Mouse (Mus musculus): Measurements from ENCODE around the gene Sdc4. TPM values are rescaled to one million over a fixed set of nuclear protein-coding genes. Genes with fewer than 3 reads are reported as not detected.

Sdc4 gene
- polyA plus RNA-seq, 1 experiment from 2014 or later: 101 TPM

GRCm38 (mm10) chr2:164442315-164443050 is 1.2 kb downstream of the Sdc4 start:
- H3K9me3 ChIP-seq (ENCODE audit: low read depth, low read length): no peaks in the 10 kb centered on the region
- H3K9ac ChIP-seq: peak overlapping the region; percentile 80
- no peaks in the 10 kb centered on the region for H3K36me3 ChIP-seq (ENCODE audit: insufficient read depth)
- no peaks in the 10 kb centered on the region for H3K27me3 ChIP-seq (ENCODE audit: insufficient read depth, low read length)
- H3K4me2 ChIP-seq: peak overlapping the region; percentile 87
- DNase-seq: peak; percentile 59
- H3K4me3 ChIP-seq (ENCODE audit: low read depth, low read length): peak overlapping the region; percentile 70
- ATAC-seq (ENCODE audit: insufficient read depth): peak; percentile 57
- H3K4me1 ChIP-seq (ENCODE audit: insufficient read depth): peaks cover 24% of the 10 kb centered on the region
- peak overlapping the region; percentile 60; the same call in 1 of the 2 replicates for H3K27ac ChIP-seq (ENCODE audit: low read depth)
- WGBS: 3% methylated on average over 29 of the region's 29 CpGs
- no peak for TF ChIP-seq CTCF (IDR thresholded peaks at IDR 0.05; ENCODE audit: low read depth)

GRCm38 (mm10) chr2:164441731-164442130 is 2.0 kb downstream of the Sdc4 start:
- H3K27me3 ChIP-seq (ENCODE audit: insufficient read depth, low read length): no peaks in the 10 kb centered on the region
- peak overlapping the region; percentile 80 for H3K9ac ChIP-seq
- H3K4me3 ChIP-seq (ENCODE audit: low read depth, low read length): peak overlapping the region; percentile 70
- H3K9me3 ChIP-seq (ENCODE audit: low read depth, low read length): no peaks in the 10 kb centered on the region
- TF ChIP-seq CTCF (IDR thresholded peaks at IDR 0.05; ENCODE audit: low read depth): no peak
- peak overlapping the region; percentile 87 for H3K4me2 ChIP-seq
- DNase-seq (no peak), ATAC-seq (ENCODE audit: insufficient read depth) (no peak)
- peaks cover 31% of the 10 kb centered on the region for H3K4me1 ChIP-seq (ENCODE audit: insufficient read depth)
- no peak overlapping the region for H3K27ac ChIP-seq (ENCODE audit: low read depth)
- no peaks in the 10 kb centered on the region for H3K36me3 ChIP-seq (ENCODE audit: insufficient read depth)
- WGBS: 33% methylated on average over 7 of the region's 7 CpGs

DNA sequence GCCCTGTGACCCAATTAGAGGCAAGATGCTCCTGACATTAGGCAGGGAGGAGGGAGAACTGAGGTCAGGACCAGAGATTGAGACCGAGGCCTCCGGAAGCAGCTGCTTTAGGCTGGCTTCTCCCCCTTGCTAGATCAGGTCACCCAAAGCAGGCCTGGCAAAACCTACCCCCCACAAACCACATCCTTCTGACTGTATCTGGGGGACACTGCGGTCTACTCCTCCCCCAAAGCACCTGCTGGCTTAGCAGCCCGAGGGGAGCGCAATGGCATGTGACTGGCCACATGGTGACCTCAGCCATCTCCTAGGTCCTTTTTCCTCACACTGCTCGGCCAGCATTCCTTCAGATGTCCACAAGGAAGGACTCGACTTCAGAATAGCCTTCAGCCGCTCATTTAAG is 2.5 kb downstream of the Sdc4 start:
- Histone ChIP-seq H3K27ac (ENCODE audit: low read depth) (0 out of 2 replicates have a peak overlapping the region, but pooled peaks have one; percentile 33), H3K36me3 (ENCODE audit: insufficient read depth) (no peaks in the 10 kb centered on the region), H3K9ac (peak overlapping the region; percentile 34; the same call in 1 of the 2 replicates), H3K9me3 (ENCODE audit: low read depth, low read length) (no peaks in the 10 kb centered on the region), H3K4me1 (ENCODE audit: insufficient read depth) (peaks cover 36% of the 10 kb centered on the region), H3K4me3 (ENCODE audit: low read depth, low read length) (peak overlapping the region; percentile 70), H3K27me3 (ENCODE audit: insufficient read depth, low read length) (no peaks in the 10 kb centered on the region), H3K4me2 (peak overlapping the region; percentile 87)
- 31% methylated on average over 8 of the region's 8 CpGs for WGBS
- no peak for TF ChIP-seq CTCF (IDR thresholded peaks at IDR 0.05; ENCODE audit: low read depth)
- ATAC-seq (ENCODE audit: insufficient read depth) (no peak), DNase-seq (no peak)

- H3K9ac ChIP-seq: no peak overlapping the region
These were observed 3.4 kb downstream of the Sdc4 start for GRCm38 (mm10) chr2:164440314-164440713.

GRCm38 (mm10) chr2:164439001-164439421 is 4.7 kb downstream of the Sdc4 start:
- H3K27ac ChIP-seq (ENCODE audit: low read depth): no peak overlapping the region
- H3K4me3 ChIP-seq (ENCODE audit: low read depth, low read length): no peak overlapping the region
- DNase-seq (no peak), ATAC-seq (ENCODE audit: insufficient read depth) (no peak)
- H3K27me3 ChIP-seq (ENCODE audit: insufficient read depth, low read length): no peaks in the 10 kb centered on the region
- H3K4me2 ChIP-seq: peak overlapping the region; percentile 25; the same call in 1 of the 2 replicates
- H3K9ac ChIP-seq: no peak overlapping the region
- peaks cover 43% of the 10 kb centered on the region for H3K4me1 ChIP-seq (ENCODE audit: insufficient read depth)
- 45% methylated on average over 3 of the region's 3 CpGs for WGBS
- no peaks in the 10 kb centered on the region for H3K36me3 ChIP-seq (ENCODE audit: insufficient read depth)
- TF ChIP-seq CTCF (IDR thresholded peaks at IDR 0.05; ENCODE audit: low read depth): no peak
- no peaks in the 10 kb centered on the region for H3K9me3 ChIP-seq (ENCODE audit: low read depth, low read length)

More at GRCm38 (mm10) chr2:164440314-164440713, 3.4 kb downstream of the Sdc4 start:
- ATAC-seq (ENCODE audit: insufficient read depth) (peak; percentile 35), DNase-seq (peak; percentile 73)
- no peak for TF ChIP-seq CTCF (IDR thresholded peaks at IDR 0.05; ENCODE audit: low read depth)
- Histone ChIP-seq H3K27me3 (ENCODE audit: insufficient read depth, low read length) (no peaks in the 10 kb centered on the region), H3K4me2 (peak overlapping the region; percentile 87), H3K36me3 (ENCODE audit: insufficient read depth) (no peaks in the 10 kb centered on the region), H3K4me3 (ENCODE audit: low read depth, low read length) (0 out of 2 replicates have a peak overlapping the region, but pooled peaks have one; percentile 70), H3K4me1 (ENCODE audit: insufficient read depth) (peaks cover 37% of the 10 kb centered on the region), H3K27ac (ENCODE audit: low read depth) (no peak overlapping the region), H3K9me3 (ENCODE audit: low read depth, low read length) (no peaks in the 10 kb centered on the region)
- WGBS: 55% methylated on average over 5 of the region's 5 CpGs

DNA sequence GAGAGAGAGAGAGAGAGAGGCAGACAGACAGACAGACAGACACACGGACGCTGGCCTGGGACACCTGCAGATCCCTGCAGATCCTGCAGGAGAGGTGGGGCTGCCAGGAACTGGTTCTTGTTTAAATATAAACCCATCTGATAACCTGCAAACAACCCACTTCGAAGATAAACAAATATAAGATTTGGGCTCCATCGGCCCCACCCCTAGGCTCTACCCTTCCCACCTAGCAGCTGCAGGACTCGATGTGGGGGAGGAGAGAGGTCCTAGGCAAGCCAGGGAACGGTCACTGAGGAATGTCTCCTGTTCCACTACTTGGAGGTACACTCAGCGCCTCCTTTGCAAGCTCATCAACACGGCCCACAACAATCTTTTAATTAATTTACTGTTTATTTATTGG is 5.4 kb downstream of the Sdc4 start:
- no peaks in the 10 kb centered on the region for H3K36me3 ChIP-seq (ENCODE audit: insufficient read depth)
- TF ChIP-seq CTCF (IDR thresholded peaks at IDR 0.05; ENCODE audit: low read depth): no peak
- H3K27me3 ChIP-seq (ENCODE audit: insufficient read depth, low read length): no peaks in the 10 kb centered on the region
- no peaks in the 10 kb centered on the region for H3K9me3 ChIP-seq (ENCODE audit: low read depth, low read length)
- peaks cover 45% of the 10 kb centered on the region for H3K4me1 ChIP-seq (ENCODE audit: insufficient read depth)
- no peak overlapping the region for H3K27ac ChIP-seq (ENCODE audit: low read depth)
- no peak for ATAC-seq (ENCODE audit: insufficient read depth)
- H3K9ac ChIP-seq: no peak overlapping the region
- H3K4me3 ChIP-seq (ENCODE audit: low read depth, low read length): no peak overlapping the region
- DNase-seq: no peak
- peak overlapping the region; percentile 25; the same call in 1 of the 2 replicates for H3K4me2 ChIP-seq
- WGBS: 28% methylated on average over 8 of the region's 8 CpGs

GRCm38 (mm10) chr2:164437710-164438109 is 6.0 kb downstream of the Sdc4 start:
- ATAC-seq (ENCODE audit: insufficient read depth) (no peak), DNase-seq (no peak)
- Histone ChIP-seq H3K4me3 (ENCODE audit: low read depth, low read length) (no peak overlapping the region), H3K27ac (ENCODE audit: low read depth) (peak overlapping the region; percentile 27; the same call in 1 of the 2 replicates), H3K9me3 (ENCODE audit: low read depth, low read length) (no peaks in the 10 kb centered on the region), H3K4me1 (ENCODE audit: insufficient read depth) (peaks cover 51% of the 10 kb centered on the region), H3K27me3 (ENCODE audit: insufficient read depth, low read length) (no peaks in the 10 kb centered on the region), H3K4me2 (peak overlapping the region; percentile 26), H3K9ac (no peak overlapping the region), H3K36me3 (ENCODE audit: insufficient read depth) (no peaks in the 10 kb centered on the region)
- WGBS: 47% methylated on average over 6 of the region's 6 CpGs
- TF ChIP-seq CTCF (IDR thresholded peaks at IDR 0.05; ENCODE audit: low read depth): no peak

All from lung, embryonic 14.5 days (tissue).